Mouse (Mus musculus): ENCODE measurements around the gene Rtkn2.

DNA sequence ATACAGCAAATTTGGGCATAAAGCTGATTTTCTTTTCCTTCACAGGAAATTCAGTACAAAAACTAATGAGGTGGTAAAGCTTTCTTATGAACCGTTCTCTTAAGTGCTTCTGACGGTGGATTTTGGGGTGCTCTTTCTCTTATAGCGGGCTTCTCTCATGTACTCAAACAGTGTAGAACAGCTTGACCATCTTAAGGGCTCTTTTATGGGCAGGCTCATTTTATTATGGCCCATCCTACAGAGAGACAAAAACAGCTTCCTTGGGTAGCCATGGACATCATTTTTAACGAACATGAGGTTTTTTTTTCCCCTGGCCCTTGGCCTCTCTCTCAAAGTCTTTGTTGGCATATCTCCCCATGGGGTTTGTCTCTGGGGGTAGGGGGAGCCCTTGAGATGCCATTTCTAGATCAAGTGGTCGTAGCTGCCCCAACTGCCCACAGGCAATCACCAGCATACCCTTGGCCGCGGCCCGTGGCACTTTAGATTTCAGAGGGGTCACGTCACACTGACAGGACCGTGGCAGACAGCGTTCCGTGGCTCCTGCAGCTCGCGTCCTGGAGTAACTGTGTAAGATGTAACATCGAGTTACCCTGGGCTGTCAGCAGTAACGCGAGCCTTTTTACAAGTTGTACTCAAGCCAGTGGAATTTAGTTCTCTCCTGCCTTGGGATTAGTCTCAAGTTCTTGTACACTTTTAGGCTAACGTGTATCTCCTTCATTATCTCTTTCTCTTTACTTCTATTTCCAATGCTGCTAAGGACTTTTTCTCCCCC is 24.5 kb downstream of the Rtkn2 start:
- TF ChIP-seq TAL1 (IDR thresholded peaks at IDR 0.05; ENCODE audit: low read length), result no peak
- TF ChIP-seq CHD2 (IDR thresholded peaks at IDR 0.05; ENCODE audit: low read length), result no peak
- no peak for TF ChIP-seq POLR2A (IDR thresholded peaks at IDR 0.05; ENCODE audit: control insufficient read depth in 1 of 2, insufficient read depth in 1 of 2, low read depth in 1 of 2, low read length in 2 of 2, poor library complexity in 1 of 2)
